Mouse (Mus musculus): Measurements from ENCODE around the gene Gm21897. TPM values are rescaled to one million over a fixed set of nuclear protein-coding genes. Genes with fewer than 3 reads are reported as not detected.

Gm21897 gene
- polyA plus RNA-seq, 1 experiment from 2014 or later = not detected

DNA sequence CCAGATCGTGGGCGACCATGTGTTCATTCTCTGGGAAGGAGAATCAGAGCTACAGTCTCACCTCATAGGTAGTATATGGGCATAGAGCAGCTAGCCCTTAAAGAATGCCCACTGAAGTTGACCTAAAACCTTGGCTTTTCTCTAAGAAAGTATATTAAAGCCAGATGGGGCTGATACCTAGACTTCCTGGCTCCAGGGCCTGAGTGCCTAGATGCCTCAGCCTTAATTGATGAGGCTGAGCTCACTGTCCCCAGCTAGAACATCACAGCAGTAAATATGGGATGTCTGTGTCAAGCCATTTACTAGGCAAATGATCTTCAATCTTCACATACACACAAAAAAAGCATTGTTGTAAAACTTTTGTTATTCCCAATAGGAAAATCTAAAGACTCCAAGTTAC, 32.1 kb downstream of the Gm21897 start:
- no peak overlapping the region for H3K4me2 ChIP-seq
- H3K4me1 ChIP-seq (ENCODE audit: control insufficient read depth, insufficient read depth, low read length) = no peaks in the 10 kb centered on the region
- H3K27me3 ChIP-seq (ENCODE audit: control insufficient read depth, insufficient read depth, low read length) = no peaks in the 10 kb centered on the region
- no peaks in the 10 kb centered on the region for H3K36me3 ChIP-seq (ENCODE audit: control insufficient read depth, insufficient read depth, low read length)
- H3K9ac ChIP-seq (ENCODE audit: low read depth, low read length) = no peak overlapping the region
- no peak for ATAC-seq (replicated peaks; ENCODE audit: insufficient number of reproducible peaks, low FRiP score, low TSS enrichment)
- WGBS (ENCODE audit: insufficient replicate concordance) = 78% methylated on average over 2 of the region's 2 CpGs
- no peak overlapping the region for H3K4me3 ChIP-seq (ENCODE audit: low read depth, low read length)
- no peaks in the 10 kb centered on the region for H3K9me3 ChIP-seq (replicated peaks; ENCODE audit: control insufficient read depth, low read length)
- no peak overlapping the region for H3K27ac ChIP-seq (ENCODE audit: low read depth, low read length)

GRCm38 (mm10) chr16:15351301-15351700, 34.0 kb downstream of the Gm21897 start:
- H3K9ac ChIP-seq (ENCODE audit: low read depth, low read length) = no peak overlapping the region
- no peak overlapping the region for H3K27ac ChIP-seq (ENCODE audit: low read depth, low read length)
- H3K4me2 ChIP-seq = no peak overlapping the region
- no peaks in the 10 kb centered on the region for H3K4me1 ChIP-seq (ENCODE audit: control insufficient read depth, insufficient read depth, low read length)
- ATAC-seq (replicated peaks; ENCODE audit: insufficient number of reproducible peaks, low FRiP score, low TSS enrichment) = no peak
- H3K9me3 ChIP-seq (replicated peaks; ENCODE audit: control insufficient read depth, low read length) = no peaks in the 10 kb centered on the region
- H3K27me3 ChIP-seq (ENCODE audit: control insufficient read depth, insufficient read depth, low read length) = no peaks in the 10 kb centered on the region
- H3K36me3 ChIP-seq (ENCODE audit: control insufficient read depth, insufficient read depth, low read length) = no peaks in the 10 kb centered on the region
- 63% methylated on average over 1 of the region's 1 CpGs for WGBS (ENCODE audit: insufficient replicate concordance)
- H3K4me3 ChIP-seq (ENCODE audit: low read depth, low read length) = no peak overlapping the region

GRCm38 (mm10) chr16:15352320-15352719, 35.1 kb downstream of the Gm21897 start:
- H3K9ac ChIP-seq (ENCODE audit: low read depth, low read length) = no peak overlapping the region
- H3K4me3 ChIP-seq (ENCODE audit: low read depth, low read length) = no peak overlapping the region
- H3K4me2 ChIP-seq = no peak overlapping the region
- no peaks in the 10 kb centered on the region for H3K27me3 ChIP-seq (ENCODE audit: control insufficient read depth, insufficient read depth, low read length)
- H3K27ac ChIP-seq (ENCODE audit: low read depth, low read length) = no peak overlapping the region
- H3K9me3 ChIP-seq (replicated peaks; ENCODE audit: control insufficient read depth, low read length) = no peaks in the 10 kb centered on the region
- 53% methylated on average over 2 of the region's 2 CpGs for WGBS (ENCODE audit: insufficient replicate concordance)
- H3K4me1 ChIP-seq (ENCODE audit: control insufficient read depth, insufficient read depth, low read length) = no peaks in the 10 kb centered on the region
- H3K36me3 ChIP-seq (ENCODE audit: control insufficient read depth, insufficient read depth, low read length) = no peaks in the 10 kb centered on the region
- no peak for ATAC-seq (replicated peaks; ENCODE audit: insufficient number of reproducible peaks, low FRiP score, low TSS enrichment)

DNA sequence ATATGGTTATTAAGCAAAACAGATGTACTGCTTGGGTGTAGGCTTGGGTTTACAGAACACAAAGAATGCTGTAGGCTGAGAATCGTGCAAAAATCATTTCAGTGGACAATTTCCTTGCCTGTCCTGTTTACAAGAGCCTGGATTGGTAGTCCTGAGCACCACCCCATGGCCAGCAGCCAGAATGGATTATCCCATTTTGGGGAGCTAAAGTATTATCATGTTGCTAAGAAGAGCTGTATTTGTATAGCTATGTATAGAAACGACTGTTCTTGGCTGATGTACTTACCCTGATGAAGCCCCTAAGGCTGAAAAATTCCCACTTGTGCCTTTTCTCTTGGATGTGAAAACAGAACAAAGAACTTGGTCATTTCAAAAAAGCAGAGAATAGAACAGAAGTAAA, 37.6 kb downstream of the Gm21897 start:
- Histone ChIP-seq H3K27ac (ENCODE audit: low read depth, low read length) (no peak overlapping the region), H3K4me2 (no peak overlapping the region), H3K4me3 (ENCODE audit: low read depth, low read length) (no peak overlapping the region), H3K36me3 (ENCODE audit: control insufficient read depth, insufficient read depth, low read length) (no peaks in the 10 kb centered on the region), H3K4me1 (ENCODE audit: control insufficient read depth, insufficient read depth, low read length) (no peaks in the 10 kb centered on the region), H3K9me3 (replicated peaks; ENCODE audit: control insufficient read depth, low read length) (no peaks in the 10 kb centered on the region), H3K9ac (ENCODE audit: low read depth, low read length) (no peak overlapping the region), H3K27me3 (ENCODE audit: control insufficient read depth, insufficient read depth, low read length) (no peaks in the 10 kb centered on the region)
- ATAC-seq (replicated peaks; ENCODE audit: insufficient number of reproducible peaks, low FRiP score, low TSS enrichment) = no peak
- WGBS (ENCODE audit: insufficient replicate concordance) = 54% methylated on average over 2 of the region's 2 CpGs

DNA sequence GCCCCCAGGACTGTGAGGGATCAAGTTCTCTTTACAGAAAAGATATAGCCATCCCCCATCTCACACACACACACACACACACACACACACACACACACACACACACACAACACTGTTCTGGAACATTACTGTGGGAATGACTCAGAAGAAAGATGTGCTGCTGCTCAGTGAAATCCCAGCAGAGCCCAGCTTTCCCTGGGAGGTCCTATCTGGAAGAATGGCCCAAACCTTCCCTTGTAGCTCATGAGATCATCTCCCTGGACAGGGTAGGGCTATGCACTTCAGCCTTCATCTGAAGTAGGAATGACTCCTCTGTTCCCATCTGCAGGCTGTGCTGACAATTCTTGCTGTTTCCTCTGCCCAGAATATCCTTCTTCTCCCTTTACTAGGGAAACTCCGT, 38.1 kb downstream of the Gm21897 start:
- Histone ChIP-seq H3K4me2 (no peak overlapping the region), H3K9ac (ENCODE audit: low read depth, low read length) (no peak overlapping the region), H3K27ac (ENCODE audit: low read depth, low read length) (no peak overlapping the region), H3K9me3 (replicated peaks; ENCODE audit: control insufficient read depth, low read length) (no peaks in the 10 kb centered on the region), H3K4me1 (ENCODE audit: control insufficient read depth, insufficient read depth, low read length) (no peaks in the 10 kb centered on the region), H3K27me3 (ENCODE audit: control insufficient read depth, insufficient read depth, low read length) (no peaks in the 10 kb centered on the region), H3K36me3 (ENCODE audit: control insufficient read depth, insufficient read depth, low read length) (no peaks in the 10 kb centered on the region), H3K4me3 (ENCODE audit: low read depth, low read length) (no peak overlapping the region)
- no peak for ATAC-seq (replicated peaks; ENCODE audit: insufficient number of reproducible peaks, low FRiP score, low TSS enrichment)
- 88% methylated on average over 1 of the region's 1 CpGs for WGBS (ENCODE audit: insufficient replicate concordance)

GRCm38 (mm10) chr16:15357766-15358165, 40.5 kb downstream of the Gm21897 start:
- H3K9ac ChIP-seq (ENCODE audit: low read depth, low read length) = no peak overlapping the region
- no peaks in the 10 kb centered on the region for H3K9me3 ChIP-seq (replicated peaks; ENCODE audit: control insufficient read depth, low read length)
- H3K4me1 ChIP-seq (ENCODE audit: control insufficient read depth, insufficient read depth, low read length) = no peaks in the 10 kb centered on the region
- H3K4me2 ChIP-seq = no peak overlapping the region
- H3K27me3 ChIP-seq (ENCODE audit: control insufficient read depth, insufficient read depth, low read length) = no peaks in the 10 kb centered on the region
- H3K4me3 ChIP-seq (ENCODE audit: low read depth, low read length) = no peak overlapping the region
- H3K27ac ChIP-seq (ENCODE audit: low read depth, low read length) = no peak overlapping the region
- ATAC-seq (replicated peaks; ENCODE audit: insufficient number of reproducible peaks, low FRiP score, low TSS enrichment) = no peak
- no peaks in the 10 kb centered on the region for H3K36me3 ChIP-seq (ENCODE audit: control insufficient read depth, insufficient read depth, low read length)

- 70% methylated on average over 3 of the region's 3 CpGs for WGBS (ENCODE audit: insufficient replicate concordance)
- no peaks in the 10 kb centered on the region for H3K27me3 ChIP-seq (ENCODE audit: control insufficient read depth, insufficient read depth, low read length)
- H3K27ac ChIP-seq (ENCODE audit: low read depth, low read length) = no peak overlapping the region
- no peaks in the 10 kb centered on the region for H3K9me3 ChIP-seq (replicated peaks; ENCODE audit: control insufficient read depth, low read length)
- H3K4me3 ChIP-seq (ENCODE audit: low read depth, low read length) = no peak overlapping the region
- H3K36me3 ChIP-seq (ENCODE audit: control insufficient read depth, insufficient read depth, low read length) = no peaks in the 10 kb centered on the region
- no peak overlapping the region for H3K4me2 ChIP-seq
- H3K9ac ChIP-seq (ENCODE audit: low read depth, low read length) = no peak overlapping the region
- H3K4me1 ChIP-seq (ENCODE audit: control insufficient read depth, insufficient read depth, low read length) = no peaks in the 10 kb centered on the region
- ATAC-seq (replicated peaks; ENCODE audit: insufficient number of reproducible peaks, low FRiP score, low TSS enrichment) = no peak
These were observed 42.0 kb downstream of the Gm21897 start for GRCm38 (mm10) chr16:15359110-15359782.

- no peak overlapping the region for H3K4me3 ChIP-seq (ENCODE audit: low read depth, low read length)
- H3K27ac ChIP-seq (ENCODE audit: low read depth, low read length) = no peak overlapping the region
- H3K4me2 ChIP-seq = no peak overlapping the region
- H3K9ac ChIP-seq (ENCODE audit: low read depth, low read length) = no peak overlapping the region
- H3K4me1 ChIP-seq (ENCODE audit: control insufficient read depth, insufficient read depth, low read length) = no peaks in the 10 kb centered on the region
- no peaks in the 10 kb centered on the region for H3K9me3 ChIP-seq (replicated peaks; ENCODE audit: control insufficient read depth, low read length)
- no peak for ATAC-seq (replicated peaks; ENCODE audit: insufficient number of reproducible peaks, low FRiP score, low TSS enrichment)
- no peaks in the 10 kb centered on the region for H3K36me3 ChIP-seq (ENCODE audit: control insufficient read depth, insufficient read depth, low read length)
- no peaks in the 10 kb centered on the region for H3K27me3 ChIP-seq (ENCODE audit: control insufficient read depth, insufficient read depth, low read length)
These were observed 43.6 kb downstream of the Gm21897 start for GRCm38 (mm10) chr16:15360825-15361224.
